Mouse (Mus musculus) ES-Bruce4 (cell line): ENCODE results near the gene Psmd3. TPM values are rescaled to one million over a fixed set of nuclear protein-coding genes. Genes with fewer than 3 reads are reported as not detected.

ENCODE experiments used
- H3K27ac ChIP-seq: 2 replicates; pipeline ENCODE4 v1.5.1; 2012; ENCODE audit warnings: low read length, inconsistent platforms; ENCODE audit not compliant: insufficient read depth
- H3K27me3 ChIP-seq: 2 replicates; pipeline ENCODE4 v1.6.1; 2012; ENCODE audit warnings: mild to moderate bottlenecking, low read length, inconsistent platforms; ENCODE audit not compliant: control insufficient read depth, poor library complexity, insufficient read depth, severe bottlenecking
- H3K36me3 ChIP-seq: 2 replicates; pipeline ENCODE4 v1.6.1; 2012; ENCODE audit warnings: inconsistent platforms, mild to moderate bottlenecking, low read length, moderate library complexity; ENCODE audit not compliant: control insufficient read depth, poor library complexity, insufficient read depth, severe bottlenecking
- H3K4me1 ChIP-seq: one replicate; pipeline ENCODE4 v1.8.1; 2011; ENCODE audit warnings: low read length; ENCODE audit not compliant: control insufficient read depth, insufficient read depth
- H3K4me3 ChIP-seq: 2 replicates; pipeline ENCODE4 v1.5.1; 2011; ENCODE audit warnings: low read depth, mild to moderate bottlenecking, low read length
- H3K9ac ChIP-seq: 2 replicates; pipeline ENCODE4 v1.6.1; 2012; ENCODE audit warnings: low read depth, mild to moderate bottlenecking, inconsistent platforms; ENCODE audit not compliant: poor library complexity, severe bottlenecking
- H3K9me3 ChIP-seq: replicated peaks from 2 replicates; pipeline ENCODE4 v1.6.1; 2012; ENCODE audit warnings: mild to moderate bottlenecking, low read length, inconsistent platforms; ENCODE audit not compliant: control insufficient read depth, poor library complexity, insufficient read depth, severe bottlenecking
- CTCF ChIP-seq: IDR thresholded peaks from one replicate; pipeline ENCODE4 v1.8.1; 2011; ENCODE audit warnings: low read depth, low read length
- EP300 ChIP-seq: IDR thresholded peaks from 2 replicates; pipeline ENCODE4 v1.6.1; 2011; ENCODE audit warnings: low read depth, low read length; ENCODE audit not compliant: insufficient read depth
- POLR2A ChIP-seq: IDR thresholded peaks from one replicate; pipeline ENCODE4 v1.8.1; 2011; ENCODE audit warnings: low read length; ENCODE audit not compliant: insufficient read depth
- polyA plus RNA-seq: library from polyadenylated mRNA; stranded (reverse); fragments of >200 nt; gene quantifications from 2 replicates; pipeline ENCODE4 v1.2.4, GENCODE M21; 2011; ENCODE audit warnings: low read depth; ENCODE audit not compliant: missing spikeins, insufficient read depth, insufficient read length

The Psmd3 gene
- polyA plus RNA-seq, 1 experiment: 129 TPM

DNA sequence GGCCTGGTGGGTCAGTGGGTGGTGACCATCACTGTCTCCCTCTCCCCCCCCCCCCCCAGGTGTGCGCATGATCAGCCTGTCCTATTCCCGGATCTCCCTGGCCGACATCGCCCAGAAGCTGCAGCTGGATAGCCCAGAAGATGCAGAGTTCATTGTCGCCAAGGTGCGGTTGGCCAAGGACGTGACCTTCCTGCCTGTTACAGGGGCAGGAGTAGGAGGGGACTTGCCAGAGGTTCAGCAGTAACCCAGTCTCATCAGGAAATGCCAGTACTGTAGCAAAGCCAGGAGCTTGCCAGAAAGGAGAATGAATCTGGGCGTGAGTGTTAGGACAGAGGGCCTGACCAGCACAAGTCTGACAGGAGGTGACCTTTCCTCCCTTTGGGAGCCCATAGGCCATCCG, 11.4 kb downstream of the Psmd3 start:
- no peak for TF ChIP-seq CTCF
- Histone ChIP-seq H3K27ac (no peak overlapping the region), H3K36me3 (peaks cover 54% of the 10 kb centered on the region), H3K4me3 (no peak overlapping the region), H3K9me3 (no peaks in the 10 kb centered on the region), H3K9ac (no peak overlapping the region), H3K27me3 (no peaks in the 10 kb centered on the region), H3K4me1 (no peaks in the 10 kb centered on the region)

DNA sequence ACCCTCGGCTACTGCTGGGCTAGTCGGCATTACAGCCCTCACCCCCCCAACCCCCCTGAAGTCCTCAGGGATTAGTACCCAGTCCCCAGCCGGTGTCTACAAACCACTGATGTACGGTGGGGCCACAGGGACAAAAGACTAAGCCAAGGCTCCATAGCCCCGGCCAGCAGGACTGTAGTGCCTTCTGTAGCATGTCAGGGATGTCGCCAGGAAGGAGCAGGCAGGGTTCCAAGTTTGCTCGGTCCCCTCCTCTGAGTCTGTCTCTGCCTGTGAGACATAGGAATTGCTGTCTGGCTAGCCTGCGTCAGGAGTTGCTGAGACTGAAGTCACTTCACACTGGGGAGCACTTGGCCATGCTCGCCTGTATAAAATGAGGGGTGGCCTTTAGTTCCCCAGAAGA, 11.9 kb downstream of the Psmd3 start:
- Histone ChIP-seq H3K4me1 (no peaks in the 10 kb centered on the region), H3K9ac (no peak overlapping the region), H3K36me3 (peaks cover 51% of the 10 kb centered on the region), H3K27ac (no peak overlapping the region), H3K9me3 (no peaks in the 10 kb centered on the region), H3K27me3 (no peaks in the 10 kb centered on the region), H3K4me3 (no peak overlapping the region)
- TF ChIP-seq POLR2A (no peak), CTCF (no peak), EP300 (no peak)

DNA sequence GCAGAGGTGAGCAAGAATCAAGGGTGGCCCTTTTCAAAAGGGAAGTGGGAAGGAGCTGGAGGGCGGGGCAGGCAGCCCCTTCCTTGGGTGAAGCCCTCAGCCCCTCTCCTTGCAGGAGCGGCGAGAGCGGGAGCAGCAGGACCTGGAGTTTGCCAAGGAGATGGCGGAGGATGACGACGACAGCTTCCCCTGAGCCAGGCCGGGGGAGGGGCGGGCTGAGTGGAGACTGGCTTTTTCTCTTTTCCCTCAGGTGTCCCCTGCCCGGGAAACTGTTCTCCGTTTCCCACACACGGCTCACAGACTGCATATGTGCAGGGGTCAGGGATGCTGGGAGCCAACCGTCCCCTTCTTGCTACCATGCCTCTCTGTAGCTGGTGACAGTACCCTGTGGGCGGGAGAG, 13.1 kb downstream of the Psmd3 start:
- Histone ChIP-seq H3K27ac (no peak overlapping the region), H3K9me3 (no peaks in the 10 kb centered on the region), H3K36me3 (peaks cover 41% of the 10 kb centered on the region), H3K4me3 (no peak overlapping the region), H3K9ac (no peak overlapping the region), H3K4me1 (no peaks in the 10 kb centered on the region), H3K27me3 (no peaks in the 10 kb centered on the region)
- TF ChIP-seq EP300 (no peak), POLR2A (no peak), CTCF (no peak)

DNA sequence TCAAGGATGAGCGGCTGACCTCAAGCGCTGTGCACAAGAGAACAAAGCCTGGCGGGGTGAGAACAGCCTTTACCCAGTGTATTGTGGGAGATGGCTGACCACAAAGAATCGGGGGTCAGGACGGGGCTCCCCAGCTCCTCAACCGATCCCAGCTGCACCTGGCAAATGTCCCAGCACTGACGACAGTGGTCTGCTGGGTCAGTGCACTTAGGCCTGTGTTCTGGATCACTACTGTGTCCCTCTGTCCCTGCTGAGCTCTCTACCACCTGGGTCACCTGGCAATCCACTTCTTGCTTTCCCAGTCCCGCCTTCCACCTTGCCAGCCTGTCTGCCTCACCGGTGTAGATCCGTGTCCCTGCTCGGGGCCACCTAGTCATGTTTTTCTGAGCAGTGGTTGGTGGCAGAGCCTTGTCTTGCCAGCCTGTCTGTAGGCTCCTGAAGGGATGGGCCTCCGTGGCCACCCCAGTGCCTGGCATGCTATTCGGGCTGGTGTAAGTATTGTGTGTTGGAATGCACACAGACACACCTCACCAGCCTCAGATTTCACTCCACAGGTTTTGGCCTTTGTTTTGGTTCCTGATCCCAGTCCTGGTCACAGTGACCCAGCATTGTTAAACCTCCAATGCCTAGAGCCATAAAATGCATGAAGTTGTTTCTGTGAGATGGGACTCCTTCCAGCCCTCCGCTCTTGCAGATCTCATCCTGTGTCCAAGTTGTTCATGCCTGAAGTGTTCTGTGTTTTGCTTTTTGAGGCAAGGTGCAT, 14.3 kb downstream of the Psmd3 start:
- H3K36me3 ChIP-seq: peaks cover 29% of the 10 kb centered on the region

DNA sequence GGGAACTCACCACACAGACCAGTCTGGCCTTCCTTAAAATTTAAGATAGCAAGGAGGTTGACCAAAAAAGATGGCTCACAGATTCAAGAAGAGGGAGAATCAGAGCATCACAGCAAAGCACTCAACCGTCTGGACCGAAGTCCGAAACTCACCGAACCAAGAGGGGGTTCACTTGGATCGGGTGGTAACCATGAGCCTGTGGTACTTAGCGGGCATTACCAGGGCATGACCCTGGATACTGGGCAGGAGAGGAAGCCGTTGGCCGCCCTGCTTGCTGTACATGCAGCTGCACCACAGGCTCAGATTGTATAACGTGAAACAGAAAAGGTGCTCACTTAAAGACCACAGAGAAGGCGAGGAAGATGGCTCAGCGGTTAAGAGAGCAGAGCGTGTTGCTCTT, 14.9 kb downstream of the Psmd3 start:
- Histone ChIP-seq H3K9me3 (no peaks in the 10 kb centered on the region), H3K9ac (no peak overlapping the region), H3K27me3 (no peaks in the 10 kb centered on the region), H3K4me3 (no peak overlapping the region), H3K4me1 (peaks cover 2% of the 10 kb centered on the region), H3K27ac (no peak overlapping the region), H3K36me3 (peaks cover 27% of the 10 kb centered on the region)
- TF ChIP-seq CTCF (no peak), POLR2A (no peak), EP300 (no peak)

More for the DNA sequence above, 14.3 kb downstream of the Psmd3 start:
- Histone ChIP-seq H3K27ac (no peak overlapping the region), H3K9ac (no peak overlapping the region), H3K4me1 (peaks cover 2% of the 10 kb centered on the region), H3K27me3 (no peaks in the 10 kb centered on the region), H3K9me3 (no peaks in the 10 kb centered on the region), H3K4me3 (no peak overlapping the region)
- TF ChIP-seq POLR2A: no peak
- no peak for TF ChIP-seq CTCF
- no peak for TF ChIP-seq EP300

DNA sequence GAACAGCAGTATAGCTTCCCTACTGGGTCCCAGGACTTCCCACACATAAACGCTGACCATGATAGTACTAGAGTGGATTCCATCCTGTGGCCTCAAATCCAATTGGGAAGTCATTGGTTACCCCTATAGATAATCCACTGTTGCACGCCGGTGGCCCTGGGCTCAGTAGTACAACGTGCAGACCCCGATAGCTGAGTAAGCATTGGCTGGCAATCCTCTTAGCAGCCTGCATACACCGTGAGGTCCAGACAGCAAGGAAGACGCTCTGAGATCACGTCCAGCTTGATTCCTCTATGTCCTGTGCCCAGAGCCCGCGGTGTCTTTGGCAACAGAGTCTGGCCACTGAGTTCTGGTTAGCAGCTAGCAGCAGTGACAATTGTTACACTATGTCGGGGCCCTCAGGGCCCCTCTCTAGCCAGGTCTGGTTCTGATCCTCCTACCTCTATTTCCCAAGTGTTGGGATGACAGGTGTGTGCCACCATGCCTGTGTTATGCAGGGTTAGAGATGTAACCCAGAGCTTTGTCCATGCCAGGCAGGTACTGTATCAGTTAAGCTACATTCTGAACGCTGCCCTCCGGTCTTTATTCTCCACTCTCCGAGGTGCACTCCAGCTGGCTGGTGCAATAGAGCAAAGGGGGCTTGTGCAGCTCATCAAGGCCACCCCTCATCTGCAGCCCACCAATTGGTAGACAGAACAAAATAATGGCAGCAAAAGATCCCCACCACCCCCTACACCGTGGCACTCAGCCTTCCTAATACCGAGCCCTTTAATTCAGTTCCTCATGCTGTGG, 16.7 kb downstream of the Psmd3 start:
- no peaks in the 10 kb centered on the region for H3K27me3 ChIP-seq
- TF ChIP-seq EP300 (no peak), POLR2A (no peak), CTCF (no peak)
- H3K4me3 ChIP-seq: no peak overlapping the region
- H3K9me3 ChIP-seq: no peaks in the 10 kb centered on the region
- H3K27ac ChIP-seq: no peak overlapping the region
- peaks cover 2% of the 10 kb centered on the region for H3K4me1 ChIP-seq
- no peak overlapping the region for H3K9ac ChIP-seq
- H3K36me3 ChIP-seq: peaks cover 17% of the 10 kb centered on the region
